Mouse (Mus musculus): Measurements from ENCODE around the gene Gm20388. TPM values are rescaled to one million over a fixed set of nuclear protein-coding genes. Genes with fewer than 3 reads are reported as not detected.
"Not testable (repeated sequence)": the region's sequence is repeated elsewhere in the genome, so short reads cannot be mapped to it uniquely, and the experiment has no call there.

Gm20388 gene
- polyA plus RNA-seq, 1 experiment from 2014 or later = 1.4 TPM

GRCm38 (mm10) chr8:120680405-120680804 lies 769.8 kb downstream of the Gm20388 start:
- 43% methylated on average over 7 of the region's 7 CpGs for WGBS (ENCODE audit: insufficient replicate concordance)
- not testable (repeated sequence) for ATAC-seq (ENCODE audit: low read depth); H3K27ac ChIP-seq (ENCODE audit: low read length)

GRCm38 (mm10) chr8:120681113-120681512 lies 770.5 kb downstream of the Gm20388 start:
- Histone ChIP-seq H3K9ac (ENCODE audit: low read depth, low read length) (no peak overlapping the region), H3K9me3 (replicated peaks; ENCODE audit: control insufficient read depth, low read length) (no peaks in the 10 kb centered on the region), H3K27me3 (ENCODE audit: control insufficient read depth, insufficient read depth, low read depth, low read length) (no peaks in the 10 kb centered on the region), H3K27ac (ENCODE audit: low read length) (no peak overlapping the region), H3K4me3 (ENCODE audit: low read depth, low read length) (no peak overlapping the region), H3K36me3 (ENCODE audit: control insufficient read depth, insufficient read depth) (no peaks in the 10 kb centered on the region), H3K4me2 (ENCODE audit: low read depth, low read length) (no peak overlapping the region), H3K4me1 (ENCODE audit: control insufficient read depth, low read depth, low read length) (peaks cover 7% of the 10 kb centered on the region)
- 64% methylated on average over 10 of the region's 10 CpGs for WGBS (ENCODE audit: insufficient replicate concordance)
- no peak for ATAC-seq (ENCODE audit: low read depth)

More at GRCm38 (mm10) chr8:120680405-120680804, 769.8 kb downstream of the Gm20388 start:
- not testable (repeated sequence) for H3K27me3 ChIP-seq (ENCODE audit: control insufficient read depth, insufficient read depth, low read depth, low read length); H3K4me1 ChIP-seq (ENCODE audit: control insufficient read depth, low read depth, low read length); H3K9me3 ChIP-seq (replicated peaks; ENCODE audit: control insufficient read depth, low read length); H3K9ac ChIP-seq (ENCODE audit: low read depth, low read length); H3K36me3 ChIP-seq (ENCODE audit: control insufficient read depth, insufficient read depth); H3K4me3 ChIP-seq (ENCODE audit: low read depth, low read length); H3K4me2 ChIP-seq (ENCODE audit: low read depth, low read length)

GRCm38 (mm10) chr8:120683602-120684001 lies 773.0 kb downstream of the Gm20388 start:
- WGBS (ENCODE audit: insufficient replicate concordance) = 12% methylated on average over 10 of the region's 10 CpGs
- Histone ChIP-seq H3K27ac (ENCODE audit: low read length) (no peak overlapping the region), H3K27me3 (ENCODE audit: control insufficient read depth, insufficient read depth, low read depth, low read length) (no peaks in the 10 kb centered on the region), H3K4me1 (ENCODE audit: control insufficient read depth, low read depth, low read length) (peaks cover 7% of the 10 kb centered on the region), H3K4me3 (ENCODE audit: low read depth, low read length) (no peak overlapping the region), H3K4me2 (ENCODE audit: low read depth, low read length) (no peak overlapping the region), H3K9ac (ENCODE audit: low read depth, low read length) (no peak overlapping the region), H3K36me3 (ENCODE audit: control insufficient read depth, insufficient read depth) (no peaks in the 10 kb centered on the region), H3K9me3 (replicated peaks; ENCODE audit: control insufficient read depth, low read length) (no peaks in the 10 kb centered on the region)
- ATAC-seq (ENCODE audit: low read depth) = 0 out of 2 replicates have a peak, but pooled peaks have one; percentile 24

- WGBS (ENCODE audit: insufficient replicate concordance) = 55% methylated on average over 5 of the region's 5 CpGs
- no peaks in the 10 kb centered on the region for H3K36me3 ChIP-seq (ENCODE audit: control insufficient read depth, insufficient read depth)
- H3K27ac ChIP-seq (ENCODE audit: low read length) = no peak overlapping the region
- H3K4me1 ChIP-seq (ENCODE audit: control insufficient read depth, low read depth, low read length) = peaks cover 7% of the 10 kb centered on the region
- H3K4me3 ChIP-seq (ENCODE audit: low read depth, low read length) = no peak overlapping the region
- peaks cover 3% of the 10 kb centered on the region; the same call in 1 of the 2 replicates for H3K27me3 ChIP-seq (ENCODE audit: control insufficient read depth, insufficient read depth, low read depth, low read length)
- H3K9ac ChIP-seq (ENCODE audit: low read depth, low read length) = no peak overlapping the region
- H3K9me3 ChIP-seq (replicated peaks; ENCODE audit: control insufficient read depth, low read length) = no peaks in the 10 kb centered on the region
- ATAC-seq (ENCODE audit: low read depth) = no peak
- H3K4me2 ChIP-seq (ENCODE audit: low read depth, low read length) = no peak overlapping the region
Observed at GRCm38 (mm10) chr8:120684082-120684481, 773.4 kb downstream of the Gm20388 start.

- Histone ChIP-seq H3K4me3 (ENCODE audit: low read depth, low read length) (no peak overlapping the region), H3K36me3 (ENCODE audit: control insufficient read depth, insufficient read depth) (no peaks in the 10 kb centered on the region), H3K9ac (ENCODE audit: low read depth, low read length) (no peak overlapping the region), H3K27ac (ENCODE audit: low read length) (no peak overlapping the region), H3K4me1 (ENCODE audit: control insufficient read depth, low read depth, low read length) (peaks cover 1% of the 10 kb centered on the region), H3K27me3 (ENCODE audit: control insufficient read depth, insufficient read depth, low read depth, low read length) (peaks cover 3% of the 10 kb centered on the region; the same call in 1 of the 2 replicates), H3K9me3 (replicated peaks; ENCODE audit: control insufficient read depth, low read length) (no peaks in the 10 kb centered on the region), H3K4me2 (ENCODE audit: low read depth, low read length) (no peak overlapping the region)
- no peak for ATAC-seq (ENCODE audit: low read depth)
- WGBS (ENCODE audit: insufficient replicate concordance) = 62% methylated on average over 5 of the region's 5 CpGs
Observed at GRCm38 (mm10) chr8:120685097-120685496, 774.5 kb downstream of the Gm20388 start.

GRCm38 (mm10) chr8:120685591-120685990 lies 775.0 kb downstream of the Gm20388 start:
- Histone ChIP-seq H3K36me3 (ENCODE audit: control insufficient read depth, insufficient read depth) (no peaks in the 10 kb centered on the region), H3K4me3 (ENCODE audit: low read depth, low read length) (no peak overlapping the region), H3K9me3 (replicated peaks; ENCODE audit: control insufficient read depth, low read length) (no peaks in the 10 kb centered on the region), H3K4me2 (ENCODE audit: low read depth, low read length) (no peak overlapping the region), H3K27ac (ENCODE audit: low read length) (peak overlapping the region; percentile 6; the same call in 1 of the 2 replicates), H3K9ac (ENCODE audit: low read depth, low read length) (no peak overlapping the region), H3K27me3 (ENCODE audit: control insufficient read depth, insufficient read depth, low read depth, low read length) (peaks cover 3% of the 10 kb centered on the region; the same call in 1 of the 2 replicates), H3K4me1 (ENCODE audit: control insufficient read depth, low read depth, low read length) (no peaks in the 10 kb centered on the region; the same call in 1 of the 2 replicates)
- WGBS (ENCODE audit: insufficient replicate concordance) = 58% methylated on average over 8 of the region's 8 CpGs
- ATAC-seq (ENCODE audit: low read depth) = 0 out of 2 replicates have a peak, but pooled peaks have one; percentile 19

GRCm38 (mm10) chr8:120686051-120686450 lies 775.4 kb downstream of the Gm20388 start:
- Histone ChIP-seq H3K27me3 (ENCODE audit: control insufficient read depth, insufficient read depth, low read depth, low read length) (peaks cover 3% of the 10 kb centered on the region; the same call in 1 of the 2 replicates), H3K36me3 (ENCODE audit: control insufficient read depth, insufficient read depth) (no peaks in the 10 kb centered on the region), H3K4me1 (ENCODE audit: control insufficient read depth, low read depth, low read length) (no peaks in the 10 kb centered on the region; the same call in 1 of the 2 replicates), H3K27ac (ENCODE audit: low read length) (peak overlapping the region; percentile 6; the same call in 1 of the 2 replicates), H3K4me2 (ENCODE audit: low read depth, low read length) (no peak overlapping the region), H3K9ac (ENCODE audit: low read depth, low read length) (no peak overlapping the region), H3K4me3 (ENCODE audit: low read depth, low read length) (no peak overlapping the region), H3K9me3 (replicated peaks; ENCODE audit: control insufficient read depth, low read length) (no peaks in the 10 kb centered on the region)
- WGBS (ENCODE audit: insufficient replicate concordance) = 20% methylated on average over 13 of the region's 13 CpGs
- peak; percentile 52 for ATAC-seq (ENCODE audit: low read depth)

GRCm38 (mm10) chr8:120686576-120686975 lies 775.9 kb downstream of the Gm20388 start:
- H3K27ac ChIP-seq (ENCODE audit: low read length) = no peak overlapping the region
- no peaks in the 10 kb centered on the region; the same call in 1 of the 2 replicates for H3K4me1 ChIP-seq (ENCODE audit: control insufficient read depth, low read depth, low read length)
- 55% methylated on average over 5 of the region's 5 CpGs for WGBS (ENCODE audit: insufficient replicate concordance)
- H3K4me3 ChIP-seq (ENCODE audit: low read depth, low read length) = no peak overlapping the region
- H3K27me3 ChIP-seq (ENCODE audit: control insufficient read depth, insufficient read depth, low read depth, low read length) = peaks cover 3% of the 10 kb centered on the region; the same call in 1 of the 2 replicates
- H3K4me2 ChIP-seq (ENCODE audit: low read depth, low read length) = no peak overlapping the region
- no peak overlapping the region for H3K9ac ChIP-seq (ENCODE audit: low read depth, low read length)
- no peak for ATAC-seq (ENCODE audit: low read depth)
- no peaks in the 10 kb centered on the region for H3K36me3 ChIP-seq (ENCODE audit: control insufficient read depth, insufficient read depth)
- no peaks in the 10 kb centered on the region for H3K9me3 ChIP-seq (replicated peaks; ENCODE audit: control insufficient read depth, low read length)

- H3K9ac ChIP-seq (ENCODE audit: low read depth, low read length) = no peak overlapping the region
- no peak overlapping the region for H3K4me2 ChIP-seq (ENCODE audit: low read depth, low read length)
- WGBS (ENCODE audit: insufficient replicate concordance) = 59% methylated on average over 8 of the region's 8 CpGs
- peaks cover 3% of the 10 kb centered on the region; the same call in 1 of the 2 replicates for H3K27me3 ChIP-seq (ENCODE audit: control insufficient read depth, insufficient read depth, low read depth, low read length)
- H3K4me3 ChIP-seq (ENCODE audit: low read depth, low read length) = no peak overlapping the region
- H3K9me3 ChIP-seq (replicated peaks; ENCODE audit: control insufficient read depth, low read length) = no peaks in the 10 kb centered on the region
- H3K27ac ChIP-seq (ENCODE audit: low read length) = no peak overlapping the region
- H3K4me1 ChIP-seq (ENCODE audit: control insufficient read depth, low read depth, low read length) = no peaks in the 10 kb centered on the region; the same call in 1 of the 2 replicates
- H3K36me3 ChIP-seq (ENCODE audit: control insufficient read depth, insufficient read depth) = no peaks in the 10 kb centered on the region
- no peak for ATAC-seq (ENCODE audit: low read depth)
Observed at GRCm38 (mm10) chr8:120687786-120688185, 777.1 kb downstream of the Gm20388 start.

All from liver, embryonic 16.5 days (tissue).